Mouse (Mus musculus): ENCODE measurements at regions not wholly inside any gene's neighbourhood (a gene's known extent, or its start where the extent isn't known, plus 50 kb on each side); places are given as distances from the start of the nearest gene placed in this dataset.

GRCm38 (mm10) chr10:44730721-44731120 lies 202.4 kb upstream of the Prdm1 start:
- no peak for DNase-seq (ENCODE audit: low spot score in 2 of 2)

DNA sequence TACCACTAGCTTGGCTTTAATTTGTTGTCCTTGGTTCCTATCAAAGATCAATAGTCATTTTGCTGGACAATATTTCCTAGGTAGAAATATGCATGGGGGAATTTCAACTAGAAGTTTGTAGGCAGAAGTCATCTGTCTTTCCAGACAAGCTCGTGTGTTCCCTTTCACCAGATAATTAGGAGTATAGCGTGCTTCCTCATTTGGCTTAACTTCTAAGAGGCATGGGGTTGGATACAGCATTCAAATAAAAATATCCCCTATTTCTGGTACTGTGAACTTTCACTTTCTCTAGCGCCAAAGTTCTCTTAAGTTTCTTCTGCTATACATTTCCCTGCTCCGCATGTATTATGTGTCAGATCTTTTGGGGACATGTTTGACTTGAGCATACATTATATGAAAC lies 200.7 kb upstream of the Prdm1 start:
- DNase-seq (ENCODE audit: low spot score in 2 of 2): no peak

- no peak for DNase-seq (ENCODE audit: low spot score in 2 of 2)
Measured at GRCm38 (mm10) chr10:44724575-44724974, 196.3 kb upstream of the Prdm1 start.

DNA sequence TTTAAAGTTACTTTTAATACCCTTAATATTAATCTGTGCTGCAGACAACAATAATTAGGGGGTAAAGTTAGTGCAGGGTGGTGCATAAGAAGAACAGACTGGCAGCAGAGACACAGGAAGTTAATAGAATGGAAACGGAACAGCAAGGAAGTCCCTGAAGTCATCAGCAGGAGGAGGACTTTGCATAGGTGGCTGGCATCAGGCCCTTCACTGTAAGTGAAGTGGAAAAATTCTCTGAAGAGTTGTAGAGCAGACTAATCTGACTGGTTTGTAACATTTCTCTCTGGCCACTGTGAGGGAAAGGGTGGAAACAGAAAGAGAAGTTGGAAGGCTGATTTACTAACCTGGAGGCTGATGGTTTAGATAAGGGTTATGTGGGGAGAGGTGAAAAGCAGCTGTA lies 195.5 kb upstream of the Prdm1 start:
- no peak for DNase-seq (ENCODE audit: low spot score in 2 of 2)

- no peak for DNase-seq (ENCODE audit: low spot score in 2 of 2)
Measured at GRCm38 (mm10) chr10:44723321-44723720, 195.0 kb upstream of the Prdm1 start.

DNA sequence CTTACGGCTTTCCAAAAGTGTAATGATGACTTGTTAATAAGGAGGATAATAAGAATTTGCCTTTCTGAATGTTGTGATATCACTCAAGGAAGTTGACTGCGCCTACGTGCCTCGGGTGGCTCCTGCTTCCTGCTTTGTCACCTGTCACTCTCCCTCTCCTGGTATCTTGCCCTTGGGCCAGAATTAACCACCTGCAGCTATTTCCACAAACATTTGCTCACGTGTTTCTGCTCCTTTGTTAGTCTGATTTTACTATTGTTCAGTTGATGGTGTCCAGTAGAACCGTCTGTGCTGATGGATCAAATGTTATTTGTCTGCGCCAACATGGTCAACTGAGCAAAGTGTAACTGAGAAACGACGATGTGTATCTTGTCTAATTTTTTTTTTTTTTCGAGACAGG lies 193.4 kb upstream of the Prdm1 start:
- DNase-seq (ENCODE audit: low spot score in 2 of 2): no peak

DNA sequence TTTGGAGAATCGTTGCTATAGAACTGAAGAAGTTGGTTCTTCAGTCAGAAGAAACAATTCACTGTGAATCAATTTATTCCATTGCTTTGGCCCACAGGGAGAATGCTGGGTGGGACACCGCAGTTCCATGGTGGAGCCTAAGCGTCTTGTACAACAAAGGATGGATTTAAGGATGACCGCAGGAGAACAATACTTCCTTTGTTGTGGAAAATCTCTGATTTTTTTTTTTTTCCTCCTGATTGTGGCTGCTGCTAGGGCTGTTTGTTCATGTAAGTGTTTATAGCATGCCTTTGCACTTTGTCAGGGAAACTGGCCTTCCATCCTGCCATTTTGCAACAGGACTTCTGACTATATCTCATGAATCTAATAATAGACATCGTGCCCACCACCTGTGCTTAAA lies 188.3 kb upstream of the Prdm1 start:
- DNase-seq (ENCODE audit: low spot score in 2 of 2): no peak

GRCm38 (mm10) chr10:44715902-44716301 lies 187.6 kb upstream of the Prdm1 start:
- DNase-seq (ENCODE audit: low spot score in 2 of 2): no peak

DNA sequence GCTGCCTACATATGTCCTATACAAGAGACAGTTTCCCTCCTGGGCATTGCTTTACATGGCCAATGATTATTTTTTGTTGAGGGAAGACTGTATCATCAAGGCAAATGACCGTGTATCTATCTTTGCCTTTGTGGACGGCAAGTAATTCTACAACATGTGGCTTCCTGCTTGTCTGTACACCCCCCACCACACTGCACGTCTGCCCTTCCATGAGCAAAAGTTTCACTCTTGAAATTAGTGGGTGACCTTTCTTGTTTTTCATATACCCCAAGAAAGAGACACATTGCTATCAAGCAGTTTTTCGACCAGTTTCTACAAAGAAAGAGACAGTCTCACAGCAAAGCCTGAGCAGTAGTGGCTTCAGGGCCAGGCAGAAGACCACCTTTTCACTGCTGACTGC lies 180.5 kb upstream of the Prdm1 start:
- DNase-seq (ENCODE audit: low spot score in 2 of 2): no peak

DNA sequence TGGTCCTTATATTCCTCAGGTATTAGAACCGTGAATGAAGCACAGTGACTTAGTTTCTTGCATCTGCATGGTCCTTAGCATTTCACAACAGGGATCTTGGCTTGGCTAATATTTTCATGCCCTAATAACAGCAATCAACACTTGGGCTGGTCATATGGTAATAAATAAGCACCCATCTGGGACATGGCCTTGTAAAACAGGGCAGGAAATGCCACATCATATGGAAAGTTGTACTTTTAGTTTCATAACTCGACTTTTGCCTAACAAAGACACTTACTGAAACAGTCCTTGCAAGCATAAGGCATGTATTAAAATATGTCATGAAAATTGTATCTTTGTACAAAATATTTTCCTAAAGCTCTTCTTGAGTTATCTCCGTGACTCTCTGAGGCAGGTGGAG lies 175.8 kb upstream of the Prdm1 start:
- no peak for DNase-seq (ENCODE audit: low spot score in 2 of 2)

- peak; percentile 16 to 30 for DNase-seq (ENCODE audit: low spot score in 2 of 2)
Measured at GRCm38 (mm10) chr10:44702108-44702507, 173.8 kb upstream of the Prdm1 start.

GRCm38 (mm10) chr10:44699988-44700537 lies 171.8 kb upstream of the Prdm1 start:
- no peak for DNase-seq (ENCODE audit: low spot score in 2 of 2)

DNA sequence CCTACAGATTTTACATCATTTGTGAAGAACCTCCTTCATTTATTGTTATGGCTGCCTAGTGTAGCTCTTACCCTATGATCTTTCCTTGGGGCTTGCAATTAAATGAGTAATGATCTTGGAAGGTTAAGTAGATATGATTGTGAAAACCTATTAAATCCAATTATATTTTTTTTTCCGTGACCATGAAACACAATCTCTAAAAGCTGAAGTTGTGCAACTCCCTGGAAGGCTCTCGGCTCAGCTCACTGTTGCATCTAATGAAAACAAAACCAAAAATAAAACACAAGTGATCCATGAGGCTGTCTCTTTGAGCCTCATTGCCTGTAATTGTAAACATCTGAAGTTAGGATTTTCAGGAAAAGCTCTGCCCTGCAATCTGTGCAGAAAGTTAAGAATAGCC lies 169.7 kb upstream of the Prdm1 start:
- no peak for DNase-seq (ENCODE audit: low spot score in 2 of 2)

DNA sequence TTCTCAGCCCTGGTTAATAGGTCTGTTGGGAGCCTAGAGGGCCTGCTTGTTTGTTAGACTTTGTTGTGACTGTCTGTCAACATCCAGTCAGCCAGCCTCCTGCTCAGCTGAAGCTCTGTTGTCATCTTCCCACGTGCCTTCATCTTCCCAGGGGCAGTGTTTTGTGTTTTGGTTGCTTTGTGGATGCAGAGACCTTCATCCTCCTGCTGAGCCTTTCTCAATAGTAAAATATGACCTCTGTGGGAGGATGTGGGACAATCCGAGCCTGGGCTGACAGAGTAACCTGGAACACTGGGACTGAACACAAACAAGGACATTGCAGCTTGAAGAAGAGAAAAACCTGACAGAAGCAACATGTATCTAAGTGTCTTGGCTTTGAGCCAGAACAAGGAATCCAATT lies 168.7 kb upstream of the Prdm1 start:
- no peak for DNase-seq (ENCODE audit: low spot score in 2 of 2)

GRCm38 (mm10) chr10:44691590-44692327 lies 163.5 kb upstream of the Prdm1 start:
- peak; percentile 14 to 41 for DNase-seq (ENCODE audit: low spot score in 2 of 2)

DNA sequence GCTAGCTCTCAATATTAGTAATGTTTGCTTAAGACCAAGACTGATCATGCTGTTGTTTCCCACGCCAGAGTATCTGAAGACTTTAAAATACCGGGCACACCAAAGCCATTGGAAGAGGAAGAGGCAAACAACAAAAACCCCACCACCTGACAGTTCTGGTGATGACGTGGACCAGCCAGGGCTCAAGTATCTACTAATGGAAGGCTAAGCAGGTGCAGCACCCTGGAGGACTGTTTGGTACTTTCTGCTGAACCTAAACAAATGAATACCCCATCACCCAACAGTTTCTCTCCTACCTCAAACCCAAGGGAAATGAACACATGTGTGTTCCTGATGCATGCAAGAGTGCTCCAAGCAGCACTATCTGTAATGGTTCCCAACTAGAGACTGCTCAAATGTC lies 160.3 kb upstream of the Prdm1 start:
- no peak for DNase-seq (ENCODE audit: low spot score in 2 of 2)

GRCm38 (mm10) chr10:44686055-44686454 lies 157.8 kb upstream of the Prdm1 start:
- DNase-seq (ENCODE audit: low spot score in 2 of 2): no peak

DNA sequence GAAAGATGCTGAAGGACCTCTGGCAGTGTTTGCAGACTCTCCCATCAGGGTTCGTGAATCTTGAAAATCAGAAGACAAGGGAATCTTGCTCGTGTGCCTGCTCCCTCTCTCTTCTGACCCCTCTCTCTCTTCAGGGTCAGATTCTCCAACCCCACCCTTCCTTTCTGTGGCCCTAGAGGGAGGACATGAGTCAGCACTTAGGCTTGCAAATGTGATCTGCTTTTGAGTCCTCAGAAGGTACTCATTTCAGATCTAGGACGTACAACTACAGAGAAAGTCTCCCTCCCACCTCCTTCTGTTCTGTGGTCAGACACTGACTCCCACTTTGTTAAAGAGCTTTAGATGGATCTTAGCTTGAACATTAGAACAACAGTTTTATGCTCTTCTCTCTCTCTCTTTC lies 156.9 kb upstream of the Prdm1 start:
- DNase-seq (ENCODE audit: low spot score in 2 of 2): no peak

GRCm38 (mm10) chr10:44676506-44676905 lies 148.2 kb upstream of the Prdm1 start:
- DNase-seq (ENCODE audit: low spot score in 2 of 2): no peak

- DNase-seq (ENCODE audit: low spot score in 2 of 2): no peak
Measured at GRCm38 (mm10) chr10:44665509-44666144, 137.3 kb upstream of the Prdm1 start.

DNA sequence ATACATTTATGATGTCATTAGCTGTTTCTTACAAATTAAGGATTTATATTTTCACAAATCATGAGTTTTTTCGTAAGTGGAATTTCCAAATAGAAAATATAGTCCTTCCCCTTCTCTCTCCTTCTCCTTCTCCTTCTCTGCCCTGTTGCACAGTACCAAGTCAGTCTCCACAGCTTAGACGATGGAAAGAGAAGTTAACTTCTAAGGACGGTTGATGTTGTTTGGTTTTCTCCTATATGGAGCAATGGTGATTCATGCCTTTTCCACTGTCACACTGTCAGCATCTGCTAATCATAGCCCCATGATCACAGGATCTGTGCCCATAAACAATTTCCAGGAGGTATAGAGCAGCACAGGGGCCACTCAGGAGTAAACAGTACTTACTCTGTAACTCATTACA lies 131.2 kb upstream of the Prdm1 start:
- no peak for DNase-seq (ENCODE audit: low spot score in 2 of 2)

DNA sequence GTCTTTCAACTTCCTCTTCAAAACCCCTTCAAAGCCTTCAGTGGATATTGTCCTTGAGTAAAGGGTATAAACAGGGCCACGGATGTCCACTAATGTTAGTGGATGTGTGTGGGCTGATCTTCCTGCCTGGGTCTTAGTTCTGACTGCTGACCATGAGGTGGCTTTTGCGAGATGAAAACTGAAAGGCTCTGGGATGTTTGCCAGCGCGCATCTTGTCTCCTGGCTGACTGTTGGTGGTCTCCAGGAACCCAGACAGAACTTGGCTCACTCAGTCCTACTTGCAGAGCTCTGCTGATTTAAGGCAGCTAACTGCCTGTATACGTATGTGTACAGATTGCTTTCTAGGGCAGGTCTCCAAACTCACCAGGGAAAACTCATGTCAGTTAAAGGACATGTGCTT lies 125.5 kb upstream of the Prdm1 start:
- no peak for DNase-seq (ENCODE audit: low spot score in 2 of 2)

- DNase-seq (ENCODE audit: low spot score in 2 of 2): no peak
Measured at GRCm38 (mm10) chr10:44647021-44647420, 118.7 kb upstream of the Prdm1 start.

All from heart, adult 9 months (tissue).